Mouse (Mus musculus) kidney, postnatal 4 days (tissue): ENCODE data around the gene Gjd3.
A peak's percentile ranks its signal among the peaks of the same experiment; 100 is the strongest.

Experiments used
- DNase-seq, 2 experiments: peaks; one replicate each; pipeline ENCODE4 v3.0.0; 2021; ENCODE audit warnings: mixed read lengths in 2 of 2

Gjd3 gene

GRCm38 (mm10) chr11:98961766-98962165 lies 21.1 kb downstream of the Gjd3 start:
- peak; percentile 38 to 56 for DNase-seq

DNA sequence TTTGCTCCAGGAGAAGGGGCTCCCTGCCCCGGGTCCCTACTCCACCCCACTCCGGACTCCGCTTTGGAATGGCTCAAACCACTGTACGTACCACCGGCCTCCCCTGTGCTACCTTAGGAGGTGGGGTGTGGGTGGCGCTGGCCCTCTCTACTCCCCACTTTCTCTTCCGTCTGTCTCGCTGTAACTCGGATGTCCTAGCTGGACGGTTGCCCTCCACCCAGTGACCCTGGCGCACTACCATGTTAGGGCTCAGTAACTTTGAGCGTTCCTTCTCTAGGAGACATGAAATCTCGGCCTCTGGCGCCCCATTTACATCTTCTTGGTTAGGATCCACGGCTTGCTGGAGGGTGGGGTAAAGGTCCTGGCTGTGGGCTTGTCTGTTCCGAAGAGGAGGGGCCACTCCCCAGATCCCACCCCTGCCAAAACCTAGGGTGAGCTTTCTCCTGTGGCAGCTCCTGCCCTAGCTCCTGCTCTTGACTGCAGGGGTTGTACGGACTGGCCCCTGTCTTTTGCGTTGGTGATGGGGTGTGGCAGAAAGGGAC lies 21.7 kb downstream of the Gjd3 start:
- peak; percentile 54 to 65 for DNase-seq

DNA sequence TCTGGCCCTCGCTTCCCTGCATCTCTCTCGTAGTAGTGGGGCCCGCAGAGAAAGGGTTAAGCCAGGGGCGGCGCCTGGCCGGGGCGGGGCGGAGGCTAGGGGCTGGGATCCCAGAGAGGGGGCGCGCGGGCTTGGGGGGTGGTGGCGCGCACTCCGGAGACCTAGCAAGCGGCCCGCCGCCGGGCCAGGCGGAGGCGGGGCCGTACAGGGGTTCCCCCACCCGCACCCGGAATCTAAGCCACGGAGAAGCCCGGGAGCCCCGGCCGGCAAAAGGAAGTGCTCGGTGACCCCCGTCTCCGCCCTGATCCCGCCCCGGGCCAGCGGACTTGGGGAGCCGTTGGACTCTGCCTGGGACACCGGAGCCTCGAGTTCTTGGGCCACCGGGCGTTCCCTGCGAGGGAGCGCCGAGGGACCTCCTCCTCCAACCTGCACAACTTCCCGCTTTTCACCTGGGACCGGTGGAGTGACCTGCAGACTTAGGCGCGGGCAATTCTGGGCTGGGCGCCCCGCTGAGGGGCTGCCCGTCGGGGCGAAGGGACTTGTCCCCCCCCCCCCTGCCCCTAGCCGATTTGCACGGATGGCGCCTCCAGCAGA lies 22.4 kb downstream of the Gjd3 start:
- peak; percentile 91 to 94 for DNase-seq

- DNase-seq, result peak; percentile 87 to 91
Observed at GRCm38 (mm10) chr11:98959437-98960312, 23.1 kb downstream of the Gjd3 start.

DNA sequence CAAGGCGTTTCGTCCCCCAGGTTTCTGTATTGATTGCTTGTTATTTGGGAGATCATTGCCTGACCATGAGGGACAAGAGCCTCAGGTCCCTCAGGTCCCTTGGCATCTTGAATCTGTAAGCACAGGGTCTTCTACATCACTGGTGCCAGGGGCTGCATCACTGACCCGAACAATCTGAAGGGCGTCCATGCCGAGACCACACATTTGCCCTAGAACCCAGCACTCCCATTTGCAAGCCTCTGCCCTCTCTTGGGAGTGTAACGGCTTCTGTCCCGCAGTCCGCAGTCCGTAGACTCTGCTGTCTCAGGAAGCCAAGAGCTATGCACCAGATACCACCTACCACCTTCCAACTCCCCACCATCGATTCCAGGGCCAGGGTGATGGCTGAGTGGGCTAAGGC lies 26.5 kb downstream of the Gjd3 start:
- DNase-seq, result no peak

DNA sequence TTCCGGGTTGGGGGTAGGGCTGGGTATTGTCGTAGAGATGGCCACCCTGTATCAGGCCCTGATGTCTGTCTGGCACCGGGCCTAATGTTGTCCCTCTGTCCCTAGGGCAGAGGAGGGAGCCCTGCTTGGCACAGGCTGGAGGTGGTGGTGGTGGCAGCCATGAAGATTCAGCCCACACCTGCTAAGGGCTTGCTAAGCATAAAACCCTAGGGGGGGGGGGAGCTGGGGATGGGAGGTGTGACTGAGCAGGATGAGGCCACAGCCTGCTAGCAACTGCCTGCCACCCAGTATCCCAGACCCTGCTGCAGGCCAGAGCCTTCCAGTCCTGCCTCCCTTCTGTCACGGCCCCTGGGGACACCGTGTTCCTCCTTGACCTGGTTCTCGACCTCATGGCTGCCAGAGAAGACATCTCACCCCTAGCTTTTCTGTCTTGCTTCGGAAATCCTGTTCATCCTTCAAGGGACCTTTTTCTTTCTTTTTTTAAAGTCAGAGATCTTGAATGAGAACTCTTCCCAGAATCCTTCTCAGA lies 27.0 kb downstream of the Gjd3 start:
- peak in 1 of 2 experiments; percentile 37 for DNase-seq

DNA sequence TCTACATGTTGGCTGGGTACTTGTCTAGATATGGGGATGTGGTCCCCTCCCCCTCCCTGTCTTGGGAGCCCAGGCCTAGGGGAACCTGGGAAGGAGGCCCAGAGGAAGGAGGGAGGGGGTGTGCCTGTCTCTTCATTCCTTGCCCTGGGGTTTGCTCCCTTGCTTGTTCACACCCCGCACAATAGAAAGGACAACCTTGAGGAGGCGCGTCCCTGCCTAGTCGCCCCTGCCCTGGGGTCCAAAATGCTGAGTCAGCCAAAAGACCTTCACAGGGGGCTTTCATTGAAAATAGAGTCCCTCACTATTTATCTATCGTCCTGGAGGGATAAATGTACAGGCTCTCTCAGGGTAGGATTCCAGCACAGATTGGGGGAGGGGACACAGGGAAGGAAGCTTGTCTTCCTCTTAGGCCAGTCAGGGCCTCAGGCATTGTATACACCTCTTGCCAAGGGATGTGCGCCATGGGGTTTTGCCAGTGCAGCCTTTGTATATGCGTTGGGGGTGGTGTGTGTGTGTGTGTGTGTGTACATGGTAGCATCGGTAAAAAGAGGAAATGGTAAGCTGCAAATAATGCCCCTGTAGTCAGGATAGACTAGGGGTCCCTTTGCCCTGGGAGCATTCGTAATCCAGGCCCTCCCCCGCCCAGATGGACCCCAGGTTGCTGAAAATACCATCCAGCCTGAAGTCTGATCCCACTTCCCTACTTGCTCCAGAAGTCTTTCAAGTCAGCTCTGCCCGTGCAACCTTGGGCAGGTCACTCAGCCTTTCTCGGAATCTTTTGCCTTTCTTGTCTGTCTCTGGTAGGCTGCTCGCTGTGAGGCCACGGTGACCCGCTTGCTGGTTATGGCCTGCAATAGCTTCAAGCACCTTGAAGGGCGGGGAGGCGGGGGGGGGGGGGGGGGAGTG lies 27.8 kb downstream of the Gjd3 start:
- DNase-seq, result peak; percentile 53 to 65

DNA sequence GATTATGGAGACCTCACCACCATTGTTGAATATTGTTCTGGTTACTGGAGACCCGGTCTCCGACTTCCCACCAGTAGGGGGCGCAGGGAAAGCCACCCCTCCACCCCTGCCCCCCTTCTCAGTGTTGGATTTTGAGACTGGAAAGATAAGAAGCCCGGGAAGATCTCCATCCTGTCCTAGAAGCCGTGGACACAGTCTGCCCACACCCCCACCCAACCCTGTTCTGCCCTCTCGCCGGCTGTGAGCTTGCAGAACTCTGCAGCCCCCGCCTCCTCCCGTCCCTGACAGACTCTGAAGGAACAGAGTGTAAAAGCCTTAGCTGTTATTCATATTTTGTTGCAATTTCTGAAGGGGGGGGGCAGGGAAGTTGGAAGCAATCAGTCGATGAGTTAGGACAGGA lies 28.4 kb downstream of the Gjd3 start:
- peak; percentile 90 to 93 for DNase-seq

DNA sequence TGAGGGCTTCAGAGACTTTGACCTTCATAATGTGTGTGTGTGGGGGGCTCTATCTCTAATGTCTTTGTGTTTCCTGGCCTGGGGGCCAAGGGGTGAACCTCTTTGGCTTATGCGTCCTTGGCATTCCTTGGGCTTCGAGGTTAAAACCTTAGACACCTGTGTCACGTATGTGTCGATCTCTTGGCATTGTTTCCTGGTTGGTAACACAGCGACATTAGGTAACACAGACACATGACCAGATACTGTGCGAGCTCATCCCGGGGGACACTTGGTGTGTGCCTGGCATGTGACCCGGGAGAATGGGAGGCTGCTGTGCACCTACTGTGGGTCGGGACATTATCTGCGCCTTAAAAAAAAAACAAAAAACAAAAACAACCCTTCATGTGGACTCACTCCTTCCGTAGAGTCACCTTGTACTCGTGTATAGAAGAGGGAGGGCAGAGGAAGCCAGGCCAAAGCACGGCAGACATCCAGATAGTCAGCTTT lies 28.9 kb downstream of the Gjd3 start:
- DNase-seq, result peak; percentile 8 to 12

DNA sequence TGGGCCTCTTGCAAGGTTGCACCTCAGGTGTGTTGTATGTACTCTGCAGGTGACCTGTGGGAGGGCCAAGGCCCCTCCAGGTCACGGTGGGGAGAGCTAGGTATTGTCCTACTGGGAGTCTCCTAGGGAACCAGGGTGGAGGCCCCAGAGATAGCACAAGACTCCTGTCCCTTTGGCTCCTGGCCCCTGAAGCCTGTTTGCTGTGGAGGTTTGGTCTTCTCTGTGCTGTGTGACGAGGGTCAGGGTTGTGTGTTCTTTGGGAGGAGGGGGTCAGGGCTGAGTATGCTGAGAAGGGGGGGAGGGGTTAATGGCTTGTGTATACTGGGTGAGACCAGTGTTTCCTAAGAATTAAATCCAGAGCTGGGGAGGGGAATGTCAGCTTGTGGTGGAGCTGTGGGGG lies 29.5 kb downstream of the Gjd3 start:
- DNase-seq, result peak in 1 of 2 experiments; percentile 3

- no peak for DNase-seq
Observed at GRCm38 (mm10) chr11:98952736-98953135, 30.1 kb downstream of the Gjd3 start.

- no peak for DNase-seq
Observed at GRCm38 (mm10) chr11:98952111-98952510, 30.7 kb downstream of the Gjd3 start.

DNA sequence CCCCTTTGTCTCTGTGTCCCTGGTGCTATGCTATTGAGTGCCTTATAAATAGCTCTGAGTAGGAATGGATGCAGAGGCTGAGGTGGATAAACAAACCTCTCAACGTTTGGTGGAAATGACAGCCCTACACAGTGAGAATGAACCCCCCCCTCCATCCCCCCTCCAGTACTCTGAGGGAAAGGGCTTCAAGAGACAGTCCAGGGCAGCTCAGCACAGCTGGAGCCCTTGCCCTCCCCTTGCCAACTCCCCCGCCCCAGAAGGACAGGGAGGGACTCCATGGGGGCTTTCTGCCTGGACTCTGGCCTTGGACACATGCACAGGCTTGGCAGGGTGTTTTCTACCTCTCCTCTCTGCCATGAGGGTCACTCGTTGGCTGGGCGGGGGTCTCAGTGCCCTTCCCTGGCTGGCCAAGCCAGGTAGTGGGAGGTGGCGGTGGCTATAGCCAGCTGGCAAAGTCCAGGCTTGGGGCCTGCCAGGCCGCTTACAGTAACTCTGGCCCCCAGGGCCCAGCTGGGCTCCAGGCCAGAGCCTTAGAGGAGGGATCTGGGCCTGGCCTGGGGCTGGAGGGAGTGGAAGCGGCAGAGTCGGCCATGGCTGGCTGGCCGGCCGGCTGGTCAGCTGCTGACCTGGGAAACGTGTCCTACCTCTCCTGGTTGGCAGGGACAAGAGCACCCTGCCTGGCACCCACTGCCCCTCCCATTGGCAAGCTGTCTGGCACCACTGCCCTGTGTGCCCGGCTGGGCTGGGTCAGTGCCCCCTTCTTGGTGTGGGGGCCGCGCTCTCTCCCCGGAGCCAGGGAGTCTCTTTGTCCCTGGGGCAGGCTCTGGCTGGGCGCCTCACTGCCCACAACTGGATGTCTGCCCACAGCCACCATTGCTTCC lies 31.6 kb downstream of the Gjd3 start:
- DNase-seq, result peak; percentile 86 to 92

- DNase-seq, result peak in 1 of 2 experiments; percentile 22
Observed at GRCm38 (mm10) chr11:98950484-98950883, 32.3 kb downstream of the Gjd3 start.

DNA sequence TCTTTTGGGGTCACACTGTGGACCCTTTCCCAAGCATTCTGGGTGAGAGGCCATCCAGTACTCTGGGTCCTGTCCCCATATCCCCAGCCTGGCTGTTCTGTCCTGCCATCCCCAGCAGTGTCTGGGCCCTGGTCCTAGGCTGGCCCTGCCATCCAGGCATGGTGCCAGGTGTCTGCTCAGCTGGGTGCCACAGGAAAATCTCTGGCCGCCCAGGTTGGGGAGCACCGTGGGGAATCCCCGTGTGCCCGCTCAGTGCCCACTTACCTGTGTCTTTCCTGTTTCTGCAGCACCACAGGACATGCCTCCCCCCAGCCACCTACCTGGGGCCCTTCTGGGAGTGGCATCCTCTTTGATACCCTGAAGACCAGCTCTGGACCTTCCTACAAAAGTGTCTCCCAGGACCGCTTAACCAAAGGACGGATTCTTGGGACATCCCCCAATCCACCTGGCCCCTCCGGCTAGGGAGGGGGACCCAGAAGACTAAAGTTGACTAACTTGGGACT lies 32.8 kb downstream of the Gjd3 start:
- peak in 1 of 2 experiments; percentile 54 for DNase-seq

GRCm38 (mm10) chr11:98949242-98949957 lies 33.4 kb downstream of the Gjd3 start:
- no peak for DNase-seq

DNA sequence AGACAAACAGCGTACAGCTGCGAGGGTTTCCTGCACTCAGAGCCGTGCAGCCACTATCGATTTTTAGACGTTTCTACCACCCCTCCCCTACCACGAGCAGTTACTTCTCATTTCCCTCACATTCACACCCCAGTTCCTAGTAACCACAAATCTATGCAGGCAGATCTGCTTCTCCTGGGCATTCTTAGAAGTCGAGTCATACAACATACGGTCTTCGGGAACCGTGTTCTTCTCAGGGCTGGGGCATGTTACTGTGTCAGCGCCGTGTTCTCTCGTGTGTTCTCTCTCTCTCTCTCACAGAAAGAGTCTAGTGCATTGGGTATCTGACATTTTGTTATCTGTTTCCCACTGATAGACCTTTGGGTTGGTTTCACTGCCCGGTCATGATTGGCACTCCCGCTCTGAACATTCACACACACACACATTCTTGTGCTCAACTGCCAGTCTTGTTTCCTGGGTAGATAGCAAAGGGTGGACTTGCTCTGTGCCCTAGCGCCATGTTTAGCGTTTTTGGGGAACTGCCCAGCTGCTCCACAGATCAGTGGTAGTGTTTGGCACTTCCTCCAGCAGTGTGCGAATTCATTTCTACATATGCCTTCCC lies 34.7 kb downstream of the Gjd3 start:
- no peak for DNase-seq

DNA sequence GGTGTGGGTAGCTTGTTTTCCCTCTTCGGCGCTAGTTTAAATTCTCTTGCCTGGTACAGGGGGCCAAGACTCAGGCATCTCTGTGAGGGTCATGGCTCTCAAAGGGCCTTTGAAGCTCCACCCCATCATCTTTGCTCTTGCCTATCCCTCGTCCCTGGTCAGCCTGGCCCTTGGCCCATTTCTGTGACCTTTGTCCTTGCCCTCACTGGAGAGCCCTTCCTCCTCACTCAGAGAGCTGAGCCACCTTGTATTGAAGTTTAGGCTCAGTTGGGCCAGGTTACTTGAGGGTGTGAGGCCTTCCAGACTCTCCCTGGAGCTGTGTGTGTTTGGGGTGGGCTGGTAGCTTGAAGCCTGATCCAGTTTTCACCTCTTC lies 37.2 kb downstream of the Gjd3 start:
- peak; percentile 71 to 77 for DNase-seq

GRCm38 (mm10) chr11:98944897-98945604 lies 37.8 kb downstream of the Gjd3 start:
- peak in 1 of 2 experiments; percentile 16 for DNase-seq
